Mouse (Mus musculus): ENCODE results near the gene Ifnk. TPM values are rescaled to one million over a fixed set of nuclear protein-coding genes. Genes with fewer than 3 reads are reported as not detected.

Gene Ifnk
- polyA plus RNA-seq, 1 experiment from 2014 or later, result 0.39 TPM

DNA sequence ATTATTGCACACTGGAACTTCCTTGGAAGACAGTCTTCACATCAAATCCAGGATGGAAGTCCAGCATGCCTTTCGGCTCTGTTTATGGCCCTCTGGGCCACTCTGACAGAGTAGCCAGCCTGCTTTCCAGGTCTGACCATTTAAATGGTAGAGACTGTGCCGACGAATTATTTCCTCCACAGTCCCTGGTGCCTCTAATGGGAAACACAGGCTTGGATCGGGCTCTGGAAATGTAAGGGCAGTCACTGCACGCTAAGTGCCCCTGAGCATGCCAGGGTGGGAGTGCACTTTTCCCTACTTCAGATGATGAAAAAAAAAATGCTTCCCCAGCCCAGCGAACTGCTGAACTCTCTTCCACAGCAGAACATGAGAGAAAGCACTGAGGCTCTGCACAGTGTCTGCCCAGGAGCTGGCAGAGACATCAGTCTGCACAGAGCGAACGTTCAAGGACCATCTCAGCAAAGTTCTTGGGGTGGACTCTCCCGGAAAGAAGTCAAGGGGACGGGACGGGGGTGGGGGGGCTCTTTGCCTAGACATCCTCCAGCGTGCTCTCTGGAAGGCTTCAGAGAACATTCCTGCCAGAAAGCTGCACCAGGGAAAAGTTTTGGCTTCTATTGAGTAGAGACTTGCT, 8.3 kb upstream of the Ifnk start:
- Histone ChIP-seq H3K36me3 (no peaks in the 10 kb centered on the region), H3K9me3 (no peaks in the 10 kb centered on the region), H3K27ac (0 out of 2 replicates have a peak overlapping the region, but pooled peaks have one; percentile 26), H3K9ac (no peak overlapping the region), H3K4me3 (replicated peaks) (no peak overlapping the region), H3K4me2 (0 out of 2 replicates have a peak overlapping the region, but pooled peaks have one; percentile 10), H3K27me3 (replicated peaks) (no peaks in the 10 kb centered on the region), H3K4me1 (peaks cover 6% of the 10 kb centered on the region; the same call in 1 of the 2 replicates)
- peak; percentile 56; the same call in 1 of the 2 replicates for ATAC-seq (ENCODE audit: insufficient read depth, low FRiP score, low read depth)
- WGBS, result 54% methylated on average over 12 of the region's 12 CpGs

DNA sequence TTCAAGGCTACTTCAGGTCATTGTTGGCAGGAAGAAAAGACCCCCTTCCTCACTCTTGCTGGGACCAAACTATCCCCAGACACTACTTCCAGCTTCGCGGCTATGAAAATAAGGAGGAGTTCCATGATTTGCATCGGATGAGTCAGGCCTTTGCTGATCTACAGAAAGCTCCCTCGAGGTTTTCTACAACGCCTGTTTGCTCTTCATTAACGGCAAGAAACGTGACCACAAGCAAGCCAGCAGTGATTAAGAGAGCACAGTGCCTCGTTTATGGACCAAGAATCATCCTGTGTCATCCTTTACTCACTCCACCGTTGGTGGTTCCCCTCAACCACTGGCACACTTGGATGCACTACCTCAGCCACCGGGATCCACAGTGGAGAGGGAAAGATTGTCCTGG, 6.1 kb upstream of the Ifnk start:
- Histone ChIP-seq H3K4me3 (replicated peaks) (no peak overlapping the region), H3K27ac (no peak overlapping the region), H3K9me3 (no peaks in the 10 kb centered on the region), H3K27me3 (replicated peaks) (no peaks in the 10 kb centered on the region), H3K4me2 (no peak overlapping the region), H3K4me1 (no peaks in the 10 kb centered on the region; the same call in 1 of the 2 replicates), H3K9ac (no peak overlapping the region), H3K36me3 (no peaks in the 10 kb centered on the region)
- no peak for ATAC-seq (ENCODE audit: insufficient read depth, low FRiP score, low read depth)
- 74% methylated on average over 10 of the region's 10 CpGs for WGBS

DNA sequence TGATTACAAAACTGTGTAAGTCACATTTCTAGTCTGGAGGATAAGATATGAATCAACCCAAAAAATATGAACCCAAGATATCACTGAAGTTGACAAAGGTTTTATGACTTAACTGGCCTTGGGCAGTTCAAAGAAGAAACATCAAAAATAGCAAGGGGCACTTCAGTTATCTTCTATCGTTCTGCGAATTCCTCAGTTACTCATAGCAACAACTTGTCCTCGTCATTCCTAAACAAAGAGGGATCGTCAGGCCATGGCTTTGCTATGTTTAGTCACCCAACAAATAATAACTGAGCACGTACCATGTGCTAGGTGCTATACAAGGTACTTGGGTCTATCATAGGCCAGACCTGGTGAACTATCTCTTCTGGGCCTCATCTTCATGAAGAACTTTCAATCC, 5.3 kb upstream of the Ifnk start:
- Histone ChIP-seq H3K27ac (no peak overlapping the region), H3K9ac (no peak overlapping the region), H3K36me3 (no peaks in the 10 kb centered on the region), H3K9me3 (no peaks in the 10 kb centered on the region), H3K4me3 (replicated peaks) (no peak overlapping the region), H3K4me2 (no peak overlapping the region), H3K4me1 (no peaks in the 10 kb centered on the region; the same call in 1 of the 2 replicates), H3K27me3 (replicated peaks) (no peaks in the 10 kb centered on the region)
- no peak for ATAC-seq (ENCODE audit: insufficient read depth, low FRiP score, low read depth)
- 76% methylated on average over 5 of the region's 5 CpGs for WGBS

DNA sequence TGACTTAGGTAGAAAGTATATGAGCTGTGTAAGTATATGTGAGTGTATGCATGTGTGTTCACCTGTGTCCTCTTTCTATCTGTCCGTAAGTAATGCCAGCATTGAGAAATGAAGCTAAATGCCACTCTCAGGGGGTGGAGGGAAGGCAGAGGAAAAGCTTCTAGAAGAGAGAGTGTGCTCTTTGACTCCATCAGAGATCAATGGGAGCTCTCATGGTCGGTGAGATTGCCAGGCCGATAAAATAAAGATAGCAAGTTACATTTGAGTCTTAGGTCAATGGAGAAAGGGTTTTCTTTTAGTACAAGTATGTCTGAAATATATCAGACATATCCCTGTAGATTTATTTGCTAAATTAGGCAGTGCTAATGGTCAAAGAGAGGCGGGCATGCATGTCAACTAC, 3.5 kb upstream of the Ifnk start:
- no peak overlapping the region for H3K9ac ChIP-seq
- no peak overlapping the region for H3K4me3 ChIP-seq (replicated peaks)
- no peaks in the 10 kb centered on the region; the same call in 1 of the 2 replicates for H3K4me1 ChIP-seq
- no peak overlapping the region for H3K27ac ChIP-seq
- no peak for ATAC-seq (ENCODE audit: insufficient read depth, low FRiP score, low read depth)
- no peaks in the 10 kb centered on the region for H3K9me3 ChIP-seq
- no peaks in the 10 kb centered on the region for H3K27me3 ChIP-seq (replicated peaks)
- H3K36me3 ChIP-seq, result no peaks in the 10 kb centered on the region
- 86% methylated on average over 4 of the region's 4 CpGs for WGBS
- no peak overlapping the region for H3K4me2 ChIP-seq

- Histone ChIP-seq H3K27me3 (replicated peaks) (no peaks in the 10 kb centered on the region), H3K4me1 (peaks cover 8% of the 10 kb centered on the region), H3K36me3 (no peaks in the 10 kb centered on the region), H3K4me2 (no peak overlapping the region), H3K27ac (no peak overlapping the region), H3K9ac (no peak overlapping the region), H3K9me3 (no peaks in the 10 kb centered on the region), H3K4me3 (replicated peaks) (no peak overlapping the region)
- 72% methylated on average over 3 of the region's 3 CpGs for WGBS
- no peak for ATAC-seq (ENCODE audit: insufficient read depth, low FRiP score, low read depth)
Measured at GRCm38 (mm10) chr4:35150706-35151105, 1.1 kb upstream of the Ifnk start.

- no peaks in the 10 kb centered on the region for H3K9me3 ChIP-seq
- no peak overlapping the region for H3K9ac ChIP-seq
- 38% methylated on average over 3 of the region's 3 CpGs for WGBS
- peaks cover 9% of the 10 kb centered on the region for H3K4me1 ChIP-seq
- H3K4me2 ChIP-seq, result no peak overlapping the region
- no peak overlapping the region for H3K27ac ChIP-seq
- no peak for ATAC-seq (ENCODE audit: insufficient read depth, low FRiP score, low read depth)
- H3K36me3 ChIP-seq, result no peaks in the 10 kb centered on the region
- H3K4me3 ChIP-seq (replicated peaks), result no peak overlapping the region
- H3K27me3 ChIP-seq (replicated peaks), result no peaks in the 10 kb centered on the region
Measured at GRCm38 (mm10) chr4:35154051-35154450, 2.2 kb downstream of the Ifnk start.

DNA sequence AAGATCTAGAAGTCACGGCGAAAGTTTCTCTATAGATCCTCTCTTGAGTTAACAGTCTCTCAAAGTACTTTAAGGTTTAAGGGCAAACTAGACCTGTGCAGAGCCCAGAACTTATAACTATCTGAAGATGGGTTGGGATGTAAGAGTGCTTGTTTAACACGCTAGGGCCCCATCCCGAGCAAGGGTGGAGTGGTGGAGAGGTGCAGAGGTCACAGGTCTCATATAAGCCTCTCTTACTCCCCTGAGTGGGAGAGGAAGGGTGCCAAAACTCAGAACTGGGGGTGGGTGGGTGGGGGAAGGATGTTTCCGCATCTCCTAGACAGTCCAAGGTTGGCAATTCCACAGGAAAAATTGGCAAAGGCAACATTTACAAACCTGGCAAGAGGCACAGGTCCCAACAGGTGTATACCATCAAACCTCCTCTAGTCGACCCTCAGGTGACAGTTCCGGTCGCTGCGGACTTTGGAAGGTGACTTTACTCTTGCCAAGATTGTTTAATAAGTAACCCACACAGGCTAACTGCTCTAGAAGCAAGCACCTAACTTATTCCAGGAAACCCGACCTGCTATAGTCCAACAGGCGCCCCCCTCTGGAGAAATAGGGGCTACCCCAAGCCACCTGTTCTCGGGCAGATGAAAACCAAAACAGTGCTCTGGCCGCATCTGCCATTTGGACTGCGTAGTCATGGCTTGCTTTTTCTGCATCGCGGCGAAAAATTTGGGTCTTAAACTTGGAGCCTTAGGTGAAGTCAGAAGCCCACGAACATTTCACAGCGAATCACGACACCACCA, 3.5 kb downstream of the Ifnk start:
- peak overlapping the region; percentile 82 for H3K4me2 ChIP-seq
- H3K4me3 ChIP-seq (replicated peaks), result peak overlapping the region; percentile 76
- no peaks in the 10 kb centered on the region for H3K36me3 ChIP-seq
- H3K4me1 ChIP-seq, result peaks cover 9% of the 10 kb centered on the region
- H3K9me3 ChIP-seq, result no peaks in the 10 kb centered on the region
- 16% methylated on average over 20 of the region's 20 CpGs for WGBS
- H3K27me3 ChIP-seq (replicated peaks), result no peaks in the 10 kb centered on the region
- H3K27ac ChIP-seq, result peak overlapping the region; percentile 93
- H3K9ac ChIP-seq, result peak overlapping the region; percentile 77
- peak; percentile 74 for ATAC-seq (ENCODE audit: insufficient read depth, low FRiP score, low read depth)

DNA sequence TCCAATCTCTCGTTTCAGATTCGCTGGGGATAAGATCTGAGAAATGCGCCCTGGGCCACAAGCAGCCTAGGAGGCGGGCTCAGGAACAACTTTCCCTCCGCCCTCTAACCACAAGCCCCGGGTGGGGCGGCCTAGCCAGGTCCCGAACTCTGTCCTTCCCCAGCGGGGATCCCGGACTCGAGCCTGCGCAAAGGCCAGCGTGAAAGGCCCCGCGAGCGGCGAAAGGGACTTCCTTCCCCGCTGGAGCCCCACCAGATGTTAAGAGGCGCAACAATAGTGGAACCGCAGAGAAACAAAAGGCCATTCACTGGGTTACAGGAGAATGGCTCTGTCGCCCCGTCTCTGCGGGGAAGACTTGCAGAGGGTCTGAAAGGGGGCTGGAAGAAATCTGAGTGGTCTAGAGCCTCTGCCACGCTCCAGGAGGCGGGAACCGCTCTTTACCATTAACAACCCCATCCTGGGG, 4.3 kb downstream of the Ifnk start:
- H3K27ac ChIP-seq, result peak overlapping the region; percentile 93
- under 1% methylated on average over 26 of the region's 26 CpGs for WGBS
- peak overlapping the region; percentile 76 for H3K4me3 ChIP-seq (replicated peaks)
- peak overlapping the region; percentile 82 for H3K4me2 ChIP-seq
- no peaks in the 10 kb centered on the region for H3K27me3 ChIP-seq (replicated peaks)
- no peaks in the 10 kb centered on the region for H3K9me3 ChIP-seq
- peaks cover 9% of the 10 kb centered on the region for H3K4me1 ChIP-seq
- ATAC-seq (ENCODE audit: insufficient read depth, low FRiP score, low read depth), result peak; percentile 73
- H3K9ac ChIP-seq, result peak overlapping the region; percentile 77
- no peaks in the 10 kb centered on the region for H3K36me3 ChIP-seq

GRCm38 (mm10) chr4:35156751-35157611, 5.1 kb downstream of the Ifnk start, which contains the start of gene Mob3b:
Gene Mob3b, minus strand, starts transcription at chr4:35157484.
- Histone ChIP-seq H3K9ac (peak within 1 kb of the TSS; percentile 77), H3K27ac (peak within 1 kb of the TSS; percentile 93), H3K4me2 (peak within 1 kb of the TSS; percentile 82), H3K4me3 (replicated peaks) (peak within 1 kb of the TSS; percentile 76), H3K27me3 (replicated peaks) (no peaks in the 10 kb centered on the region), H3K9me3 (no peaks in the 10 kb centered on the region), H3K4me1 (peaks cover 9% of the 10 kb centered on the region), H3K36me3 (no peaks in the 10 kb centered on the region)
- under 1% methylated on average over 50 of the region's 50 CpGs for WGBS
- peak; percentile 69 for ATAC-seq (ENCODE audit: insufficient read depth, low FRiP score, low read depth)

GRCm38 (mm10) chr4:35157815-35158214, 6.0 kb downstream of the Ifnk start:
- no peaks in the 10 kb centered on the region for H3K27me3 ChIP-seq (replicated peaks)
- no peak overlapping the region for H3K9ac ChIP-seq
- no peak overlapping the region for H3K27ac ChIP-seq
- H3K36me3 ChIP-seq, result no peaks in the 10 kb centered on the region
- WGBS, result 52% methylated on average over 11 of the region's 11 CpGs
- peak overlapping the region; percentile 82; the same call in 1 of the 2 replicates for H3K4me2 ChIP-seq
- H3K4me1 ChIP-seq, result peaks cover 9% of the 10 kb centered on the region
- no peak for ATAC-seq (ENCODE audit: insufficient read depth, low FRiP score, low read depth)
- H3K9me3 ChIP-seq, result no peaks in the 10 kb centered on the region
- H3K4me3 ChIP-seq (replicated peaks), result no peak overlapping the region

- H3K9me3 ChIP-seq, result no peaks in the 10 kb centered on the region
- WGBS, result 79% methylated on average over 2 of the region's 2 CpGs
Measured at GRCm38 (mm10) chr4:35165275-35165674, 13.4 kb downstream of the Ifnk start.

More at GRCm38 (mm10) chr4:35165275-35165674, 13.4 kb downstream of the Ifnk start:
- Histone ChIP-seq H3K4me2 (no peak overlapping the region), H3K9ac (no peak overlapping the region), H3K27me3 (replicated peaks) (no peaks in the 10 kb centered on the region), H3K4me3 (replicated peaks) (no peak overlapping the region), H3K36me3 (no peaks in the 10 kb centered on the region), H3K27ac (no peak overlapping the region), H3K4me1 (peaks cover 4% of the 10 kb centered on the region; the same call in 1 of the 2 replicates)
- ATAC-seq (ENCODE audit: insufficient read depth, low FRiP score, low read depth), result no peak

Data from stomach, embryonic 15.5 days (tissue).